Mouse (Mus musculus): ENCODE measurements around the gene Hoxc8. TPM values are rescaled to one million over a fixed set of nuclear protein-coding genes. Genes with fewer than 3 reads are reported as not detected.

Gene Hoxc8
- 1 to 10 TPM; 1.1 to 1.2 TPM for total RNA-seq (2021)
- long read RNA-seq, experiment 1, partial matches to known transcripts = 0 of 1 reads
- long read RNA-seq, experiment 1, other reads (novel, unspliced or antisense) = 0 of 1 reads
- long read RNA-seq, experiment 2, partial matches to known transcripts = 0 of 1 reads
- long read RNA-seq, experiment 2, other reads (novel, unspliced or antisense) = 0 of 1 reads

- intact Hi-C loops (cut with DNase I; ENCODE audit: low total_unique reads) = no loop called here
- no peak for DNase-seq
Measured at GRCm38 (mm10) chr15:102990461-102991397, at the start of gene Hoxc8. Hoxc8 (plus strand) TSS chr15:102990607.

- DNase-seq = peak; percentile 77
- intact Hi-C loops (cut with DNase I; ENCODE audit: low total_unique reads) = no loop called here
Measured at GRCm38 (mm10) chr15:102942739-102943467, 47.5 kb upstream of the Hoxc8 start.

- DNase-seq = no peak
- intact Hi-C loops (cut with DNase I; ENCODE audit: low total_unique reads) = no loop called here
Measured at GRCm38 (mm10) chr15:102943468-102943813, 47.0 kb upstream of the Hoxc8 start.

- intact Hi-C loops (cut with DNase I; ENCODE audit: low total_unique reads) = no loop called here
Measured at GRCm38 (mm10) chr15:102945185-102946077, 45.0 kb upstream of the Hoxc8 start.

GRCm38 (mm10) chr15:102947276-102947675 lies 43.1 kb upstream of the Hoxc8 start:
- DNase-seq = no peak
- intact Hi-C loops (cut with DNase I; ENCODE audit: low total_unique reads) = no loop called here

More at GRCm38 (mm10) chr15:102945185-102946077, 45.0 kb upstream of the Hoxc8 start:
- no peak for DNase-seq

- DNase-seq = no peak
- intact Hi-C loops (cut with DNase I; ENCODE audit: low total_unique reads) = no loop called here
Measured at GRCm38 (mm10) chr15:102948842-102949241, 41.6 kb upstream of the Hoxc8 start.

- no peak for DNase-seq
- intact Hi-C loops (cut with DNase I; ENCODE audit: low total_unique reads) = no loop called here
Measured at GRCm38 (mm10) chr15:102949696-102950095, 40.7 kb upstream of the Hoxc8 start.

- no peak for DNase-seq
- intact Hi-C loops (cut with DNase I; ENCODE audit: low total_unique reads) = no loop called here
Measured at GRCm38 (mm10) chr15:102950877-102951276, 39.5 kb upstream of the Hoxc8 start.

GRCm38 (mm10) chr15:102953561-102953960 lies 36.8 kb upstream of the Hoxc8 start:
- intact Hi-C loops (cut with DNase I; ENCODE audit: low total_unique reads) = no loop called here
- DNase-seq = peak; percentile 48

GRCm38 (mm10) chr15:102954192-102955006 lies 36.0 kb upstream of the Hoxc8 start, which contains the start of gene Hoxc11:
Hoxc11 (plus strand) TSS chr15:102954427.
- DNase-seq = peak; percentile 50
- intact Hi-C loops (cut with DNase I; ENCODE audit: low total_unique reads) = no loop called here

GRCm38 (mm10) chr15:102955007-102955382 lies 35.4 kb upstream of the Hoxc8 start:
- peak; percentile 74 for DNase-seq
- intact Hi-C loops (cut with DNase I; ENCODE audit: low total_unique reads) = no loop called here

GRCm38 (mm10) chr15:102955833-102956640 lies 34.4 kb upstream of the Hoxc8 start:
- DNase-seq = peak; percentile 50

GRCm38 (mm10) chr15:102956906-102957305 lies 33.5 kb upstream of the Hoxc8 start:
- peak; percentile 7 for DNase-seq

More at GRCm38 (mm10) chr15:102955833-102956640, 34.4 kb upstream of the Hoxc8 start:
- intact Hi-C loops (cut with DNase I; ENCODE audit: low total_unique reads) = no loop called here

GRCm38 (mm10) chr15:102959663-102960191 lies 30.7 kb upstream of the Hoxc8 start:
- intact Hi-C loops (cut with DNase I; ENCODE audit: low total_unique reads) = no loop called here
- DNase-seq = peak; percentile 14

More at GRCm38 (mm10) chr15:102956906-102957305, 33.5 kb upstream of the Hoxc8 start:
- intact Hi-C loops (cut with DNase I; ENCODE audit: low total_unique reads) = no loop called here

GRCm38 (mm10) chr15:102961728-102962127 lies 28.7 kb upstream of the Hoxc8 start:
- intact Hi-C loops (cut with DNase I; ENCODE audit: low total_unique reads) = no loop called here
- DNase-seq = no peak

GRCm38 (mm10) chr15:102962492-102962891 lies 27.9 kb upstream of the Hoxc8 start:
- intact Hi-C loops (cut with DNase I; ENCODE audit: low total_unique reads) = no loop called here
- DNase-seq = peak; percentile 5

GRCm38 (mm10) chr15:102963259-102963658 lies 27.1 kb upstream of the Hoxc8 start:
- intact Hi-C loops (cut with DNase I; ENCODE audit: low total_unique reads) = no loop called here
- DNase-seq = peak; percentile 30

Measured in gastrocnemius, postnatal 14 days (tissue).